Mouse (Mus musculus) thymus, adult 2 months (tissue): ENCODE measurements around the gene Dclk2.

Experiments
- CTCF ChIP-seq: fragments of 200-500 bp; IDR thresholded peaks from 2 replicates; pipeline ENCODE4 v1.5.1; 2012; ENCODE audit warnings: mild to moderate bottlenecking, control low read depth, low read length, moderate library complexity, borderline replicate concordance; ENCODE audit not compliant: control insufficient read depth, poor library complexity, insufficient read depth; ENCODE audit errors: extremely low read depth
- POLR2A ChIP-seq: fragments of 200-500 bp; IDR thresholded peaks from 2 replicates; pipeline ENCODE4 v1.6.1; 2012; ENCODE audit warnings: mild to moderate bottlenecking, low read length, control low read depth, moderate library complexity; ENCODE audit not compliant: control insufficient read depth, poor library complexity, insufficient read depth; ENCODE audit errors: extremely low read depth

GRCm38 (mm10) chr3:86842461-86842860, 78.2 kb downstream of the Dclk2 start:
- no peak for TF ChIP-seq CTCF
- TF ChIP-seq POLR2A, result no peak
